Mouse (Mus musculus): ENCODE results near the gene Tmem109.

GRCm38 (mm10) chr19:10855422-10855821 is 26.4 kb downstream of the Tmem109 start:
- TF ChIP-seq POLR2A (IDR thresholded peaks at IDR 0.05; ENCODE audit: insufficient read depth, low read length) = no peak
- no peak for TF ChIP-seq CTCF (IDR thresholded peaks at IDR 0.05; ENCODE audit: low read depth, low read length)
